Mouse (Mus musculus): ENCODE measurements around the gene Ermap. TPM values are rescaled to one million over a fixed set of nuclear protein-coding genes. Genes with fewer than 3 reads are reported as not detected.

Ermap gene
- polyA plus RNA-seq, 1 experiment from 2014 or later: 4.7 TPM

DNA sequence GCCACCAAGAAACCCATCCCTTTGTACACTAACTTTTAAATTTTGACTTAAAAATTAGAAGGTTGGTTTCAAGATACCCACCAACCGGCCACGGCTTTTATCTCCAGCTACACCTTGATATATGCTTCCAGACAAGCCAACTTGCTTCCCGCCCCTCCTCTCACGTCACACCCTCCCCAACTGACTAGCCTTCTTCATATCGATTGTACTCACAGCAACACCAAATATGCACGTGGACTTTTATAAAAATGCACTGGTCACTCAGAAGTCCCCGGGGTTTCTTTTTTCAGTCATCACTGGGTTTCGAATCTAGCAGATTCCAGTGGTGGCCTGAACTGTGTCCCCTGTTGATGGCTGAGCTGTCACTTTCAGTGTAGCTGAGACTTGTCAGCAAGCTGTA is 807 bp upstream of the Ermap start:
- 82% methylated on average over 8 of the region's 8 CpGs for WGBS

GRCm38 (mm10) chr4:119189392-119189791 is 419 bp downstream of the Ermap start:
- no peak overlapping the region for H3K4me3 ChIP-seq (ENCODE audit: low read length)
- H3K36me3 ChIP-seq (ENCODE audit: control insufficient read depth, insufficient read depth, low read length): no peaks in the 10 kb centered on the region
- ATAC-seq: no peak
- no peaks in the 10 kb centered on the region for H3K4me1 ChIP-seq (ENCODE audit: control insufficient read depth, insufficient read depth, low read length)
- H3K9ac ChIP-seq (ENCODE audit: low read depth, low read length): no peak overlapping the region
- WGBS: 73% methylated on average over 6 of the region's 6 CpGs
- no peaks in the 10 kb centered on the region for H3K9me3 ChIP-seq (ENCODE audit: control insufficient read depth, low read length)
- H3K4me2 ChIP-seq (ENCODE audit: low read depth, low read length): no peak overlapping the region
- H3K27me3 ChIP-seq (replicated peaks; ENCODE audit: control insufficient read depth, insufficient read depth, low read length): no peaks in the 10 kb centered on the region
- no peak overlapping the region for H3K27ac ChIP-seq (ENCODE audit: low read length)

More for the DNA sequence above, 807 bp upstream of the Ermap start:
- H3K27me3 ChIP-seq (replicated peaks; ENCODE audit: control insufficient read depth, insufficient read depth, low read length): no peaks in the 10 kb centered on the region
- no peaks in the 10 kb centered on the region for H3K36me3 ChIP-seq (ENCODE audit: control insufficient read depth, insufficient read depth, low read length)
- H3K27ac ChIP-seq (ENCODE audit: low read length): no peak overlapping the region
- H3K4me3 ChIP-seq (ENCODE audit: low read length): no peak overlapping the region
- no peak overlapping the region for H3K9ac ChIP-seq (ENCODE audit: low read depth, low read length)
- no peaks in the 10 kb centered on the region for H3K9me3 ChIP-seq (ENCODE audit: control insufficient read depth, low read length)
- no peak for ATAC-seq
- H3K4me1 ChIP-seq (ENCODE audit: control insufficient read depth, insufficient read depth, low read length): no peaks in the 10 kb centered on the region
- no peak overlapping the region for H3K4me2 ChIP-seq (ENCODE audit: low read depth, low read length)

- no peaks in the 10 kb centered on the region for H3K4me1 ChIP-seq (ENCODE audit: control insufficient read depth, insufficient read depth, low read length)
Observed at GRCm38 (mm10) chr4:119188060-119188785, 1.6 kb downstream of the Ermap start.

DNA sequence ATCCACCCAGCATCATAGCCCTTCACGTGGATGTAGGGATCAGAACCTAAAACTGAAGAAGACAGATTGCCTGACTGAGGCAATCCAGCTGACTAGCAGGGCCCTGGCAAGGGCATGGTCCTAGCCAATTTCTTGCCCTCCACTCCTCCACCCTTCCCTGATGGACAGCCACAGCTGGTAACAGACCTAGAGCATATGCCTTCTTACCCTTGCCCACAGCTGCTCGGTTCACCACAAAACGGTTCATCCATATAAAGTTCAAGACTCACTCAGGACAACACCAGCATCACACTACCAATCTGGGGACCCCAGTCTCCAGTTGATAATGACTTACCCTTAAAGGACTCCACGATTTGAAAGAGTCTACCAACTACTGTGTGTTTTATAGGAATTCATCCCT is 4.0 kb downstream of the Ermap start:
- H3K4me2 ChIP-seq (ENCODE audit: low read depth, low read length): no peak overlapping the region
- 79% methylated on average over 4 of the region's 4 CpGs for WGBS
- H3K9ac ChIP-seq (ENCODE audit: low read depth, low read length): no peak overlapping the region

More at GRCm38 (mm10) chr4:119188060-119188785, 1.6 kb downstream of the Ermap start:
- H3K4me2 ChIP-seq (ENCODE audit: low read depth, low read length): no peak overlapping the region
- H3K27me3 ChIP-seq (replicated peaks; ENCODE audit: control insufficient read depth, insufficient read depth, low read length): no peaks in the 10 kb centered on the region
- H3K36me3 ChIP-seq (ENCODE audit: control insufficient read depth, insufficient read depth, low read length): no peaks in the 10 kb centered on the region
- H3K9ac ChIP-seq (ENCODE audit: low read depth, low read length): no peak overlapping the region
- ATAC-seq: no peak
- H3K4me3 ChIP-seq (ENCODE audit: low read length): no peak overlapping the region
- WGBS: 40% methylated on average over 11 of the region's 11 CpGs
- no peaks in the 10 kb centered on the region for H3K9me3 ChIP-seq (ENCODE audit: control insufficient read depth, low read length)
- H3K27ac ChIP-seq (ENCODE audit: low read length): no peak overlapping the region

GRCm38 (mm10) chr4:119183525-119183924 is 6.3 kb downstream of the Ermap start:
- Histone ChIP-seq H3K9me3 (ENCODE audit: control insufficient read depth, low read length) (no peaks in the 10 kb centered on the region), H3K36me3 (ENCODE audit: control insufficient read depth, insufficient read depth, low read length) (no peaks in the 10 kb centered on the region), H3K9ac (ENCODE audit: low read depth, low read length) (no peak overlapping the region), H3K4me3 (ENCODE audit: low read length) (no peak overlapping the region), H3K4me2 (ENCODE audit: low read depth, low read length) (no peak overlapping the region), H3K4me1 (ENCODE audit: control insufficient read depth, insufficient read depth, low read length) (no peaks in the 10 kb centered on the region), H3K27ac (ENCODE audit: low read length) (no peak overlapping the region), H3K27me3 (replicated peaks; ENCODE audit: control insufficient read depth, insufficient read depth, low read length) (0 out of 2 replicates have a peak, but pooled peaks cover 2% of the 10 kb centered on the region)
- WGBS: 38% methylated on average over 1 of the region's 1 CpGs
- no peak for ATAC-seq

More for the DNA sequence above, 4.0 kb downstream of the Ermap start:
- H3K36me3 ChIP-seq (ENCODE audit: control insufficient read depth, insufficient read depth, low read length): no peaks in the 10 kb centered on the region
- no peak overlapping the region for H3K4me3 ChIP-seq (ENCODE audit: low read length)
- H3K27ac ChIP-seq (ENCODE audit: low read length): no peak overlapping the region
- no peaks in the 10 kb centered on the region for H3K4me1 ChIP-seq (ENCODE audit: control insufficient read depth, insufficient read depth, low read length)
- no peaks in the 10 kb centered on the region for H3K9me3 ChIP-seq (ENCODE audit: control insufficient read depth, low read length)
- 0 out of 2 replicates have a peak, but pooled peaks cover 2% of the 10 kb centered on the region for H3K27me3 ChIP-seq (replicated peaks; ENCODE audit: control insufficient read depth, insufficient read depth, low read length)
- ATAC-seq: no peak

- Histone ChIP-seq H3K36me3 (ENCODE audit: control insufficient read depth, insufficient read depth, low read length) (no peaks in the 10 kb centered on the region), H3K4me1 (ENCODE audit: control insufficient read depth, insufficient read depth, low read length) (no peaks in the 10 kb centered on the region), H3K27me3 (replicated peaks; ENCODE audit: control insufficient read depth, insufficient read depth, low read length) (0 out of 2 replicates have a peak, but pooled peaks cover 2% of the 10 kb centered on the region), H3K27ac (ENCODE audit: low read length) (no peak overlapping the region), H3K9ac (ENCODE audit: low read depth, low read length) (no peak overlapping the region), H3K4me3 (ENCODE audit: low read length) (no peak overlapping the region), H3K9me3 (ENCODE audit: control insufficient read depth, low read length) (no peaks in the 10 kb centered on the region), H3K4me2 (ENCODE audit: low read depth, low read length) (no peak overlapping the region)
- no peak for ATAC-seq
- WGBS: 89% methylated on average over 9 of the region's 9 CpGs
Observed at GRCm38 (mm10) chr4:119181456-119181855, 8.4 kb downstream of the Ermap start.

DNA sequence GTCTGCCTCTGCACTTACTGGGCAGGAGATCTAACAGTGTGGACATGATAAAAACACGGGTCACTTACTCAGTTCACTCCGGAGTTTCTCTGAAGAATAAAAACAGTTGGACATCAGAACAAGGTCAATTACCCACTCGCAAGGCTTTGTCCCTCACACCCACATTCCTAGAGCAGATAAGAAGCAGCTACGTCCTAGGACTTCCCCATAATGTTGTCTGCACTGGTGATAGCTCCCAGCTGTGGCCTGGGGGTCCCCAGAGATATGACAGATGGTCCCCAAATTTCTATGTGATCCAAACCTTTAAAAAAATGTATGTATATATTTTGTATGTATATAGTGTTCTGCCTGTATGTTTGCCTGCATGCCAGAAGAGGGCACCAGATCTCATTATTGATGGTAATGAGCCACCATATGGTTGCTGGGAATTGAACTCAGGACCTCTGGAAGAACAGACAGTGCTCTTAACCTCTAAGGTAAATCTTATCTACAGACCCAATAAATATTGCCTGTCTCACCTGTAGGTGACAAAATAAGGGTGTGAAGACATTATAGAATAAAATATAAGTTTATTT is 9.6 kb downstream of the Ermap start:
- Histone ChIP-seq H3K4me3 (ENCODE audit: low read length) (no peak overlapping the region), H3K27me3 (replicated peaks; ENCODE audit: control insufficient read depth, insufficient read depth, low read length) (0 out of 2 replicates have a peak, but pooled peaks cover 2% of the 10 kb centered on the region)
- ATAC-seq: no peak

GRCm38 (mm10) chr4:119178331-119178730 is 11.5 kb downstream of the Ermap start:
- Histone ChIP-seq H3K9me3 (ENCODE audit: control insufficient read depth, low read length) (no peaks in the 10 kb centered on the region), H3K36me3 (ENCODE audit: control insufficient read depth, insufficient read depth, low read length) (no peaks in the 10 kb centered on the region), H3K9ac (ENCODE audit: low read depth, low read length) (0 out of 2 replicates have a peak overlapping the region, but pooled peaks have one; percentile 13), H3K4me1 (ENCODE audit: control insufficient read depth, insufficient read depth, low read length) (no peaks in the 10 kb centered on the region; the same call in 1 of the 2 replicates), H3K4me2 (ENCODE audit: low read depth, low read length) (no peak overlapping the region), H3K4me3 (ENCODE audit: low read length) (no peak overlapping the region), H3K27me3 (replicated peaks; ENCODE audit: control insufficient read depth, insufficient read depth, low read length) (0 out of 2 replicates have a peak, but pooled peaks cover 2% of the 10 kb centered on the region), H3K27ac (ENCODE audit: low read length) (peak overlapping the region; percentile 21; the same call in 1 of the 2 replicates)
- WGBS: 63% methylated on average over 18 of the region's 18 CpGs
- ATAC-seq: no peak

More for the DNA sequence above, 9.6 kb downstream of the Ermap start:
- Histone ChIP-seq H3K9ac (ENCODE audit: low read depth, low read length) (no peak overlapping the region), H3K36me3 (ENCODE audit: control insufficient read depth, insufficient read depth, low read length) (no peaks in the 10 kb centered on the region), H3K9me3 (ENCODE audit: control insufficient read depth, low read length) (no peaks in the 10 kb centered on the region), H3K4me2 (ENCODE audit: low read depth, low read length) (no peak overlapping the region), H3K4me1 (ENCODE audit: control insufficient read depth, insufficient read depth, low read length) (no peaks in the 10 kb centered on the region), H3K27ac (ENCODE audit: low read length) (no peak overlapping the region)
- 42% methylated on average over 4 of the region's 4 CpGs for WGBS

GRCm38 (mm10) chr4:119177702-119178101 is 12.1 kb downstream of the Ermap start:
- 73% methylated on average over 5 of the region's 5 CpGs for WGBS
- H3K9me3 ChIP-seq (ENCODE audit: control insufficient read depth, low read length): no peaks in the 10 kb centered on the region
- 0 out of 2 replicates have a peak, but pooled peaks cover 2% of the 10 kb centered on the region for H3K27me3 ChIP-seq (replicated peaks; ENCODE audit: control insufficient read depth, insufficient read depth, low read length)
- ATAC-seq: no peak
- H3K9ac ChIP-seq (ENCODE audit: low read depth, low read length): no peak overlapping the region
- H3K4me1 ChIP-seq (ENCODE audit: control insufficient read depth, insufficient read depth, low read length): peaks cover 6% of the 10 kb centered on the region; the same call in 1 of the 2 replicates
- no peak overlapping the region for H3K4me3 ChIP-seq (ENCODE audit: low read length)
- H3K27ac ChIP-seq (ENCODE audit: low read length): no peak overlapping the region
- H3K4me2 ChIP-seq (ENCODE audit: low read depth, low read length): no peak overlapping the region
- no peaks in the 10 kb centered on the region for H3K36me3 ChIP-seq (ENCODE audit: control insufficient read depth, insufficient read depth, low read length)
